Mouse (Mus musculus) intestine, postnatal 0 days (tissue): ENCODE data around the gene Nme2. TPM values are rescaled to one million over a fixed set of nuclear protein-coding genes. Genes with fewer than 3 reads are reported as not detected.

Source experiments
- ATAC-seq: fragments of 200-750 bp; cut with Nextera tagmentation; 2 replicates; pipeline ENCODE4 v1.8.0; 2017; ENCODE audit warnings: mild to moderate bottlenecking, moderate TSS enrichment, moderate library complexity
- H3K27ac ChIP-seq: fragments of 300-500 bp; sonication (generic); 2 replicates; pipeline ENCODE4 v1.5.1; 2014; ENCODE audit warnings: mild to moderate bottlenecking, low read depth, low read length, moderate library complexity
- H3K27me3 ChIP-seq: fragments of 300-500 bp; sonication (generic); replicated peaks from 2 replicates; pipeline ENCODE4 v1.6.1; 2014; ENCODE audit warnings: low read length, mixed read lengths; ENCODE audit not compliant: control insufficient read depth, insufficient read depth
- H3K36me3 ChIP-seq: fragments of 300-500 bp; sonication (generic); 2 replicates; pipeline ENCODE4 v1.6.1; 2014; ENCODE audit warnings: mild to moderate bottlenecking, moderate library complexity; ENCODE audit not compliant: control insufficient read depth, insufficient read depth
- H3K4me1 ChIP-seq: fragments of 300-500 bp; sonication (generic); replicated peaks from 2 replicates; pipeline ENCODE4 v1.6.1; 2014; ENCODE audit warnings: antibody characterized with exemption, low read length, mixed read lengths; ENCODE audit not compliant: control insufficient read depth, insufficient read depth
- H3K4me2 ChIP-seq: fragments of 300-500 bp; sonication (generic); replicated peaks from 2 replicates; pipeline ENCODE4 v1.6.1; 2014; ENCODE audit warnings: low read depth, mild to moderate bottlenecking, moderate library complexity
- H3K4me3 ChIP-seq: fragments of 300-500 bp; sonication (generic); 2 replicates; pipeline ENCODE4 v1.5.1; 2014; ENCODE audit warnings: low read depth, low read length
- H3K9ac ChIP-seq: fragments of 300-500 bp; sonication (generic); 2 replicates; pipeline ENCODE4 v1.6.1; 2014; ENCODE audit warnings: mild to moderate bottlenecking, low read depth, low read length
- H3K9me3 ChIP-seq: fragments of 300-500 bp; sonication (generic); 2 replicates; pipeline ENCODE4 v1.6.1; 2016; ENCODE audit warnings: mixed run types; ENCODE audit not compliant: control insufficient read depth
- CTCF ChIP-seq: sonication (generic); IDR thresholded peaks from 2 replicates; pipeline ENCODE4 v1.5.1; 2016; ENCODE audit warnings: low read depth, mild to moderate bottlenecking, control low read depth, antibody characterized with exemption, moderate library complexity
- whole genome bisulfite sequencing: fragments of 180-500 bp; shearing (Covaris S2); extraction: QIAGEN DNeasy Blood & Tissue Kit; methylation state at CpG from one replicate; pipeline ENCODE4 v1.1.7; 2014; 5-methylcytosine and 5-hydroxymethylcytosine counted together
- polyA plus RNA-seq: library from polyadenylated mRNA; unstranded; fragments of >200 nt; fragmentation: Nextera tagmentation; extraction: Ambion mirVana; gene quantifications from 2 replicates; pipeline ENCODE4 v1.2.1, GENCODE M21; 2015

The Nme2 gene
- polyA plus RNA-seq, 1 experiment from 2014 or later = 400 TPM

DNA sequence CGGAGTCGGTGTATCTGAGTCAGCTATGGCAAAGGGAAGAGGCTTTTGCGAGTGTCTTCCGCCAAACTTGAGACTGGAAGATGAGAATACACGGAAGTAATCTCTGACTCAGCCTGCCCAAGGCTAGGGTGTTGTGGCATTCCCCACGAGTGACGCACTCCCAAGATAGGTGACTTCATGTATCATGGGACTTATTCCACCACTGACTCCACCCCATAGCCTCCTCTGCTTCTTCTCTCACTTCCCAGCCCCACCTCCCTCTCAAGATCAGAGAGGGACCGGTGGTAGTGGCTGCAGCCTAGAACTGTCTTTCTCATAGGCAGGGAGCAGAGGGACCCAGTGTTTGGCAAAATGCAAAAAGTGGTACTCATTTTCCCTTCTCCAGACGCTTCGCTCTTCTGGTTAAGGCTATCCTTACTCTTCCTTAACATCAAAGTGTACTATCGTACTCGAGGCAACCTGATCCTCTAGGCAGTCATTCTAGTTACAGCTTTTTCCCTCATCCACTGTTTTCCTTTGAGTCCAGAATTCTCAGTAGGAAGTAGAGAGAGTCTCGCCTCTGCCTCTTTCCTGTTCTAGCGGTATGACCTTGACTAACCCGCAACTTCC is 39.2 kb upstream of the Nme2 start:
- WGBS = 2% methylated on average over 15 of the region's 15 CpGs
- peak; percentile 81 for ATAC-seq
- TF ChIP-seq CTCF = no peak
- Histone ChIP-seq H3K4me2 (peak overlapping the region; percentile 80), H3K4me3 (peak overlapping the region; percentile 98), H3K9me3 (no peaks in the 10 kb centered on the region), H3K27me3 (no peaks in the 10 kb centered on the region), H3K36me3 (no peaks in the 10 kb centered on the region), H3K27ac (peak overlapping the region; percentile 97), H3K4me1 (0 out of 2 replicates have a peak, but pooled peaks cover 7% of the 10 kb centered on the region), H3K9ac (peak overlapping the region; percentile 97)

DNA sequence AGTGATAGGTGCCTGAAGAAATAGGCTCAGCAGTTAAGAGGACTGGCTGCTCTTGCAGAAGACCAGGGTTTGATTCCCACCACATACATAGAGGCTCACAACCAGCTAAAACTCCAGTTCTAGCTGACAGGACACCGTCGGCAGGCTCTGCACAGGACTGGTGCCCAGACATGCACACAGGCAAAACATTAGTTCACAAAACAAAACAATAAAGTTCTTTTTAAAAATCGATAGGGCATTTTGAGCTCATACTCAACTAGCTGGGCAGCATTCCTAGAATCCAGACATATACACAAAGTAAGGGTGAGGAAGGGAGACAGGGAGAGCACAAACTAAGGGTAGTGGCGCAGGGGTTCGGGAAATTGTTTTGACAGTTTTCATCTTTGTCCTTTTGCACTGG is 38.5 kb upstream of the Nme2 start:
- Histone ChIP-seq H3K9ac (peak overlapping the region; percentile 97; the same call in 1 of the 2 replicates), H3K4me3 (peak overlapping the region; percentile 98; the same call in 1 of the 2 replicates), H3K27ac (peak overlapping the region; percentile 97), H3K4me1 (0 out of 2 replicates have a peak, but pooled peaks cover 7% of the 10 kb centered on the region), H3K27me3 (no peaks in the 10 kb centered on the region), H3K9me3 (no peaks in the 10 kb centered on the region), H3K4me2 (peak overlapping the region; percentile 80), H3K36me3 (no peaks in the 10 kb centered on the region)
- 47% methylated on average over 5 of the region's 5 CpGs for WGBS
- no peak for ATAC-seq
- TF ChIP-seq CTCF = no peak

DNA sequence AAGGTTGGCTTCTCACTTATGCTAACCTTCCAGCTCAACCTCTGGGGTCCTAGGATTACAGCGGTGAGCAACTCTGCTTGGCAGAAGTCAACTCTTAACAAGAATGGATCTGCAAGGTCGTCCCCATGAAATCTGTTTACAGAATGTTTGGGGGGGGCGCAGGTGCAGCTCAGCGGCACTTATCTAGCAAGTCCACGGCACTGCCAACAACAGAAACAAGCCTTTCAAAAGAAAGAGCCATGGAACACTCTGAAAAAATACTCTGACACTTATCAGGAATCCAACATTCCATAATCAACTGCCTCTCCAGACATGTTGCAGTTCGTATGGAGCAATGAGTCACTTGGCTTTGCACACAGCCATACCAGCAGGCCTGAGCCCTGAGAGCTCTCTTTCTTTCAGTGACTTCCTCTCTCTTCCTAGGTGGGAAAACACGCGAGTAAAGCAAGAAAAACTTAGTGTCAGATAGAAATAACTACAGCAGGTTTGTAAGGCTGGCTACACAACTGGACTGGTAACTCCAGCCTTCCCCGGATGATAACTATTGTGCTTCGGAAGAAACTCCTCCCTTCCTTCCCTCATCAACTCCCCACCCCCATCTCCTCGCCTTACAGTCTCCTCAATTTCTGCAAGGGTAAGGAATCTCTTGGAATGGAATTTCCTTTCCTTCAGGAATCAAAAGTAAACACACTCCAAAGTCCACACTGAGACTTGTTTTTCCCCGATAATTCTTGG is 32.4 kb upstream of the Nme2 start:
- peak overlapping the region; percentile 91 for H3K27ac ChIP-seq
- H3K4me1 ChIP-seq = 0 out of 2 replicates have a peak, but pooled peaks cover 3% of the 10 kb centered on the region
- H3K27me3 ChIP-seq = no peaks in the 10 kb centered on the region
- WGBS = 36% methylated on average over 12 of the region's 12 CpGs
- no peaks in the 10 kb centered on the region for H3K9me3 ChIP-seq
- TF ChIP-seq CTCF = no peak
- H3K4me3 ChIP-seq = no peak overlapping the region
- no peaks in the 10 kb centered on the region for H3K36me3 ChIP-seq
- no peak overlapping the region for H3K9ac ChIP-seq
- peak overlapping the region; percentile 10; the same call in 1 of the 2 replicates for H3K4me2 ChIP-seq
- ATAC-seq = peak; percentile 42

DNA sequence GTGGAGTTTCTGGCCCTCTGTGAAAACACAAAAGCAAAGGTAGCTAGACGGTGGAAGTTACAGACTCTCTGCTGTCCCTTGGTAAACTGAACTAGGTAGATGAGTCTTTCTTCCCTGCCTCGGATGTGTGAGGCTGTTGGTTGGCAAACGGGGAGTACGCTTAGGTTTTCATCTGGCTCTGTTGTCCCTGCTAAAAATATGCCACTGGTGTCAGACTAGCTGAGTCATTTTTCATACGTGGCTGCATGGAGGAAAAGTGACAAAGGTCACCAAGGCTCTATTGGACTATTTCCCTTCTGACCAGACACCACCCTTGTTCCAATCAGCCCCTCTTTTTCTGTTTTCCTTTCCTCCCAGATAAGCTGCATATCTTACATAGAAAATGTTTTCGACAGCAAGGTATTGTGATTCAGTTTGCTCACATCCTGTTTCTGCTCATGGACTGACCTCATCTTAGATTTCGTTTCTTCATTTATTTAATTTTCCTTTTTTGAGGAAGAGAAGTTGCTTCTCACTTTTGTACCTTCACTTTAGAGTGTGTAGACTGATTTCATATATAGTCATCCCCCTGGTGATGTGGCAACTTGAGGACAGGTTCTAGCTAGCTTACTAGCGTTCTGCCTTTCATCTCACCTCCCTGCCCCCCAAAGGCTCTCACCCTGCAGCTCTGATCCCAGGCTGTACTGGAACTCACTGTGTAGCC is 31.7 kb upstream of the Nme2 start:
- no peaks in the 10 kb centered on the region for H3K9me3 ChIP-seq
- 0 out of 2 replicates have a peak, but pooled peaks cover 3% of the 10 kb centered on the region for H3K4me1 ChIP-seq
- peak; percentile 68 for ATAC-seq
- peak overlapping the region; percentile 91 for H3K27ac ChIP-seq
- no peak overlapping the region for H3K9ac ChIP-seq
- no peaks in the 10 kb centered on the region for H3K36me3 ChIP-seq
- H3K4me2 ChIP-seq = no peak overlapping the region
- 46% methylated on average over 8 of the region's 8 CpGs for WGBS
- no peak for TF ChIP-seq CTCF
- no peaks in the 10 kb centered on the region for H3K27me3 ChIP-seq
- no peak overlapping the region for H3K4me3 ChIP-seq

DNA sequence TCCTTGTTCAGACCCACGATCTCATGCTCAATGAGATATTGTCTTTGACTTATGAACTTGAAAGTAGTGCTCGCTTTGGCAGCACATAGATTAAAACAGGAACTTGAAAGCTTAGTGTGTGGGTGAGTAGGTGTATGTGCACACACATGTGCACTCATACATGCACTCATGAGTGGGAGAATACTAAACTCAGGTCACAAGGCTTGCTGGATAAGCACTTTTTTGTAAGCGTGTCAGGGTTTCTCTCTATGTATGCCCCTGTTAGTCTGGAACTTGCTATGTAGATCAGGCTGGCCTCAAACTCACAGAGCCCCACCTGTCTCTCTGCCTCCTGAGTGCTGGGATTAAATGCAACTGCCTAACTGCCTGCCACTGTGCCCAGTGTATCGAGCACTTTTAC is 31.0 kb upstream of the Nme2 start:
- no peak for ATAC-seq
- 0 out of 2 replicates have a peak, but pooled peaks cover 3% of the 10 kb centered on the region for H3K4me1 ChIP-seq
- H3K27ac ChIP-seq = peak overlapping the region; percentile 91
- H3K9me3 ChIP-seq = no peaks in the 10 kb centered on the region
- H3K36me3 ChIP-seq = no peaks in the 10 kb centered on the region
- WGBS = 74% methylated on average over 4 of the region's 4 CpGs
- no peaks in the 10 kb centered on the region for H3K27me3 ChIP-seq
- H3K9ac ChIP-seq = no peak overlapping the region
- no peak for TF ChIP-seq CTCF
- no peak overlapping the region for H3K4me2 ChIP-seq
- H3K4me3 ChIP-seq = no peak overlapping the region

DNA sequence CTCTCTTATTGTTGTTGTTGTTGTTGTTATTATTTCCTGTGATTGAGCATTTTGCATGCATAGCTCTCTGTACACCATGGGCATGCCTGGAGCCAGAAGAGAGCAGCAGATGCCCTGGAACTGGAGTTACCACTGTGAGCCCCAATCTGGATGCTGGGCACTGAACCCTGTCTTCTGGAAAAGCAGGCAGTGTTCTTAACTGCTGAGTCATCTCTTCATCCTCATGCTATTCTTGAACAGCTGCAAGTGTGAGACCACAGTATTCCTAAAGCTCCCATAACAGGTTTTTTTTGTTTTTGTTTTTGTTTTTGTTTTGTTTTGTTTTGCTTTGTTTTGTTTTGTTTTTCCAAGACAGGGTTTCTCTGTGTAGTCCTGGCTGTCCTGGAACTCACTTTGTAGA is 30.2 kb upstream of the Nme2 start:
- no peak overlapping the region for H3K27ac ChIP-seq
- no peak for TF ChIP-seq CTCF
- H3K9ac ChIP-seq = no peak overlapping the region
- no peaks in the 10 kb centered on the region for H3K27me3 ChIP-seq
- no peak overlapping the region for H3K4me3 ChIP-seq
- no peak for ATAC-seq
- no peak overlapping the region for H3K4me2 ChIP-seq
- no peaks in the 10 kb centered on the region for H3K9me3 ChIP-seq
- H3K36me3 ChIP-seq = no peaks in the 10 kb centered on the region
- 0 out of 2 replicates have a peak, but pooled peaks cover 3% of the 10 kb centered on the region for H3K4me1 ChIP-seq
